Mouse (Mus musculus) layer of hippocampus, adult 2 months (tissue): ENCODE data around the gene Gm20219. TPM values are rescaled to one million over a fixed set of nuclear protein-coding genes. Genes with fewer than 3 reads are reported as not detected.

Source experiments
- DNase-seq, 2 experiments: peaks; one replicate each; pipeline ENCODE4 v3.0.0; 2022; ENCODE audit warnings: low spot score in 2 of 2
- H3K27ac ChIP-seq: fragments of 200-600 bp; 2 replicates; pipeline ENCODE4 v1.8.1; 2022
- H3K4me3 ChIP-seq: fragments of 200-600 bp; 2 replicates; pipeline ENCODE4 v1.8.1; 2022; ENCODE audit warnings: mild to moderate bottlenecking
- CTCF ChIP-seq: fragments of 200-600 bp; conservative IDR thresholded peaks from 2 replicates; pipeline ENCODE4 v1.8.1; 2022; ENCODE audit warnings: antibody characterized with exemption, mild to moderate bottlenecking, moderate library complexity
- total RNA-seq, 2 experiments: library from RNA; stranded (reverse); gene quantifications; 2 replicates each; pipeline ENCODE4 v1.2.3; 2021

Gene Gm20219
- total RNA-seq, 2 experiments from 2014 or later, result 3.5 to 5.1 TPM

GRCm38 (mm10) chr17:56548605-56549105, 5.5 kb downstream of the Gm20219 start:
- H3K27ac ChIP-seq, result no peak overlapping the region
- no peak for DNase-seq
- TF ChIP-seq CTCF, result no peak
- no peak overlapping the region for H3K4me3 ChIP-seq

GRCm38 (mm10) chr17:56547846-56548604, 6.2 kb downstream of the Gm20219 start:
- TF ChIP-seq CTCF, result peak; percentile 73
- Histone ChIP-seq H3K27ac (no peak overlapping the region), H3K4me3 (no peak overlapping the region)
- no peak for DNase-seq

DNA sequence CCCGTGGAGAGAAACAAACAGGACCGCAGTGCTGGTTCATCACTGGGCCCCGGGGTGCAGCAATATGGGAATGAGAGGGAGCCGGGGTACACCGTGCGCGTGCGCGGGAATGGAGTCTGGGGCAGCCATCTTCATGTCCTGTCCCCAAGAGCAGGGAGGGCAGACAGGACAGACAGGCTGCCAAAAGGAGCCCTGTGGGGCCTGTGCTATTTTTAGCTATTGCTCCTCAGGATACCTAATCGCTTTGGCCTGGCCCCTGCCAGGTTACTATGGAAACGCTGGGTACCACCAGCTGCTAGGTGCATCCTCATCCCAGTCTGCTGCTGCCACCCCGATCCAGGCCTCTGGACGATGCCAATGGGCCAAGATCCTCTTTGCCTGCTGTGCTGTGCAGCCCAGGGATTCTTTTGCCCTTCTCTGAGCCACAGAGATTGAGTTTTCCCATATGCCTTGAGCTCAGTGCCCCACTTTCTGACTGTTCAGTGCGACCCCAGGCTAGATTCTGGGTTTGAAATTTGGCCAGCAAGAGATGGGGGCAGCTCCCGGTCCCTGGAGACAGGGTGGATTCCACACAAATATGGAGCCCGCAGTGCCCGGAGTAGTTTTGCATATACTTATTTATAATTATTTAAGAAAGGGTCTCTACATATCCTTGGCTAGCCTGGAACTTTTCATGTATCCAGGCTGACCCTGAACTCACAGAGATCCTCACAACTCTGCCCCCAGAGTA, 6.9 kb downstream of the Gm20219 start:
- no peak for TF ChIP-seq CTCF
- Histone ChIP-seq H3K27ac (peak overlapping the region; percentile 56), H3K4me3 (no peak overlapping the region)
- DNase-seq, result no peak

GRCm38 (mm10) chr17:56546576-56546975, 7.6 kb downstream of the Gm20219 start:
- no peak for TF ChIP-seq CTCF
- Histone ChIP-seq H3K4me3 (no peak overlapping the region), H3K27ac (peak overlapping the region; percentile 56; the same call in 1 of the 2 replicates)
- no peak for DNase-seq

GRCm38 (mm10) chr17:56545945-56546344, 8.2 kb downstream of the Gm20219 start:
- TF ChIP-seq CTCF, result no peak
- no peak for DNase-seq
- H3K4me3 ChIP-seq, result no peak overlapping the region
- H3K27ac ChIP-seq, result no peak overlapping the region

DNA sequence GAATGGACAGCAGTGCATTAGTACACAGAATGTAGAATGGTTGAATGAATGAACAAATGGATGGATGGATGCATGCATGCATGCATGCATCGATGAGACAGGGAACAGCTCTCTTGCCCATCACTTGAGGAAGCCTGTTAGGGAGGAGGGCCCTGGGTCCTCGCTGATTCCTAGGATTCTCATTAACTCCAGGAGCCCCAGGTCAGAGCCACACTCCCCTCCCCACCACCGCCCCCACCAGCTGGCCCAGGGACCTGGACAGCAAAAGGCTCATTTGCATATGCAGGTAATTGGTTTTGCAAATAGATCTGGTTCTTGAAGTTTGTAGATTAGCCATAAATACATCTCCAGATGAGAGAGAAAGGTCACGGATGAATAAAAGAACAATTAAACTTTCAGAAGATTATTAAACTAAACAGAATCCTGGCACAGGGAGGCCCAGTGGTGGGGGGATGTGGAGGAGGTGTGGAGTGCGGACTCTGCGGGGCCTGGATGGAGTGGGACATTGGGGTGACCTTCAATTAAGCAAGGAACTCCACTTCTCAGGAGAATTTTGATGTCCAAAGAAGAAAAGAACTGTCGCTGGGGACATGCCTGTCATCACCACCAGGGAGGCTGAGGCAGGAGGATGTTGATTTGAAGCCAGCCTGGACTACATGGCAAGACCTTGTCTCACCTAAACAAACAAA, 9.3 kb downstream of the Gm20219 start:
- no peak for DNase-seq
- Histone ChIP-seq H3K4me3 (no peak overlapping the region), H3K27ac (no peak overlapping the region)
- TF ChIP-seq CTCF, result no peak

DNA sequence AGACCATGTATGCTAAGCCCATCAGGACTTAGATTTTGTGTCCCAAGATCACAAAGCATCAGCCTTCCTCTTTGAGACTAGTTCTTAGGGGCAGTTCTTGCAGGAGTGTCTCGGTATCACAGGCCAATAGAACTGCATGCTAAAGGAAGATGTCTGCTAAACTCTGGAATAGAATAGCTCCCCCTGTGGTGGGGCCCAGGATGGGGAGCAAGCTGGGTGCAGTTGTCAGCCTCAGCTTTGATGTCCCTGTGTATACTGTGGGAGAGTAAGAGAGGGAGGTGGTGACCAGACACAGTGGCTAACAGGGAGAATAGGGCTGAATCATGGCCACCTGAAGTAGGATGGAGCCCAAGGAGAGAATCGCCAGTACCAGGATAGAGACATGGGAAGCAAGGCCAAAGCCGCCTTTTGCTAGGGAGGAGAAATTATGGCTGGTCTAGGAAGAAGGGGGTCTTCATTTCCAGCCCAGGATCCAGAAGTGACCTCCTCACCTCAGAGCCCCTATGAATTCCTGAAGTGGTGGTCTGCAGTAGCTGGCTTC, 10.4 kb downstream of the Gm20219 start:
- Histone ChIP-seq H3K27ac (no peak overlapping the region), H3K4me3 (no peak overlapping the region)
- peak; percentile 55 for TF ChIP-seq CTCF
- DNase-seq, result no peak

DNA sequence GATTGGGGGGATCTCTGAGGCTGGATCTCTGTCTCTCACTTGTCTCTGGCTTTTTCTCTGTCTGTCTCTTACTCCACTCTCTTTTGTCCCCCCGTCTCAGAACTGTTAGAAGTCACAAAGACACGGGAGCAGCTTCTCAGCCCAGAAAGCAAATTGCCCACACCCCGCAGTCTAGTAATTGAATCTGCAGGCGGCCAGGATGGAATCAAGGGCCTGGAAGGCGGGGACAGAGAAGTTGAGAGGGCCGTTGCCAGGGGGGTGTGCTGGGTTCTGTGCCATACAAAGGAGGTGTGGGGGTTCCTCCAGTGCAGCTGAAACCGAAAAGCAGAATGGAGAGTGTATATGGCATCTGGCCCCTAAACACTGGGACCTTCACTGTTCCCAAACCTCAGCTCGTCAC, 11.5 kb downstream of the Gm20219 start:
- H3K27ac ChIP-seq, result peak overlapping the region; percentile 55; the same call in 1 of the 2 replicates
- DNase-seq, result no peak
- no peak overlapping the region for H3K4me3 ChIP-seq
- no peak for TF ChIP-seq CTCF

- no peak for DNase-seq
- no peak for TF ChIP-seq CTCF
- H3K27ac ChIP-seq, result no peak overlapping the region
- no peak overlapping the region for H3K4me3 ChIP-seq
These were observed 13.6 kb downstream of the Gm20219 start for GRCm38 (mm10) chr17:56540562-56540975.

- Histone ChIP-seq H3K4me3 (no peak overlapping the region), H3K27ac (peak overlapping the region; percentile 41; the same call in 1 of the 2 replicates)
- peak; percentile 69 for TF ChIP-seq CTCF
- peak in 1 of 2 experiments; percentile 55 for DNase-seq
These were observed 16.3 kb downstream of the Gm20219 start for GRCm38 (mm10) chr17:56537912-56538311.

GRCm38 (mm10) chr17:56536874-56537273, 17.3 kb downstream of the Gm20219 start:
- no peak for TF ChIP-seq CTCF
- Histone ChIP-seq H3K4me3 (no peak overlapping the region), H3K27ac (peak overlapping the region; percentile 76; the same call in 1 of the 2 replicates)
- DNase-seq, result no peak

GRCm38 (mm10) chr17:56536192-56536591, 18.0 kb downstream of the Gm20219 start:
- no peak for DNase-seq
- no peak for TF ChIP-seq CTCF

More at GRCm38 (mm10) chr17:56536192-56536591, 18.0 kb downstream of the Gm20219 start:
- peak overlapping the region; percentile 76 for H3K27ac ChIP-seq
- no peak overlapping the region for H3K4me3 ChIP-seq
